Mouse (Mus musculus): ENCODE measurements at regions not wholly inside any gene's neighbourhood (a gene's known extent, or its start where the extent isn't known, plus 50 kb on each side); places are given as distances from the start of the nearest gene placed in this dataset.

DNA sequence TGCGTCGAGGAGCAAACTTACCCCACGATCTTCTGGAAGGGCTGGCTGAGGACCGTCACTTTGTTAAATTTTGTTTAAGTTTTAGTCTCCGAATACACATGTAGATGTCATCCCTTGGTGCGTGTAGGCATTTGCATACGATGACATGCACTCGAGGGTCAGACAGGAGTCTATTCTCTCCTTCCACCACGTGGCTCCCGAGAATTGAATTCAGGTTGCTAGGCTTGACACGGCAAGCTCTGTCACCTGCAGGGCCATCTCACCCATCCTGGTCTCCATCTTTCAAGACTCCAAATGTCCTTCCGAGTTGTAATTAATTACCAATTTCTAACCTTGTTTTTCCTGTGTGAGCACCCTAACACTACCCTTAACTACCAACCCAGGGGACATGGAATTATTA, 52.7 kb upstream of the Ppara start:
- Histone ChIP-seq H3K27me3 (ENCODE audit: control insufficient read depth, insufficient read depth, low read length) (no peaks in the 10 kb centered on the region), H3K36me3 (ENCODE audit: control insufficient read depth, insufficient read depth, low read length) (peaks cover 25% of the 10 kb centered on the region), H3K9ac (replicated peaks; ENCODE audit: low read length) (no peak overlapping the region), H3K9me3 (ENCODE audit: control insufficient read depth, low read length) (no peaks in the 10 kb centered on the region), H3K4me2 (ENCODE audit: low read length) (0 out of 2 replicates have a peak overlapping the region, but pooled peaks have one; percentile 80), H3K4me3 (replicated peaks; ENCODE audit: low read depth, low read length) (no peak overlapping the region), H3K4me1 (ENCODE audit: control insufficient read depth, insufficient read depth, low read length) (peaks cover 24% of the 10 kb centered on the region), H3K27ac (replicated peaks; ENCODE audit: low read depth, low read length) (no peak overlapping the region)
- DNase-seq, result no peak
- 76% methylated on average over 12 of the region's 12 CpGs for WGBS
- ATAC-seq (ENCODE audit: low FRiP score, low TSS enrichment), result no peak

DNA sequence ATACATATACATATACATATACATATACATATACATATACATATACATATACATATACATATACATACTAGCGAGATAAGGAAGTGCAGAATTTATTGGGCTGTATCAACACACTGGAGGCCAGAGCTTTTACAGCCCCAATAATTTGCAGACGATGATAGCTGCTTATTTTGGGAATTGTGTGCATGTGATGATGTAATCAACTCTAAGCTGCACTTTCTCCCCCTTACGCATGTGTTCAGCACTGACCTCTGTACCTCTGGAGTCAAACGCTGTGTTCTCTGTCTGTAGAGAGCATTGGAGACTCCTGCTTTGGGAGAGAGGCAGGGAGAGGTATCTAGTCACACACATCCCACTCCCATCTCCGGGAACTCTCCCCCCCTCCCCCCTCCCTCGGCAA, 52.0 kb upstream of the Ppara start:
- no peak for ATAC-seq (ENCODE audit: low FRiP score, low TSS enrichment)
- Histone ChIP-seq H3K9me3 (ENCODE audit: control insufficient read depth, low read length) (no peaks in the 10 kb centered on the region), H3K36me3 (ENCODE audit: control insufficient read depth, insufficient read depth, low read length) (peaks cover 25% of the 10 kb centered on the region), H3K4me3 (replicated peaks; ENCODE audit: low read depth, low read length) (no peak overlapping the region), H3K27me3 (ENCODE audit: control insufficient read depth, insufficient read depth, low read length) (no peaks in the 10 kb centered on the region), H3K9ac (replicated peaks; ENCODE audit: low read length) (no peak overlapping the region), H3K4me2 (ENCODE audit: low read length) (peak overlapping the region; percentile 6; the same call in 1 of the 2 replicates), H3K27ac (replicated peaks; ENCODE audit: low read depth, low read length) (no peak overlapping the region), H3K4me1 (ENCODE audit: control insufficient read depth, insufficient read depth, low read length) (peaks cover 24% of the 10 kb centered on the region)
- DNase-seq, result no peak
- 80% methylated on average over 6 of the region's 6 CpGs for WGBS

DNA sequence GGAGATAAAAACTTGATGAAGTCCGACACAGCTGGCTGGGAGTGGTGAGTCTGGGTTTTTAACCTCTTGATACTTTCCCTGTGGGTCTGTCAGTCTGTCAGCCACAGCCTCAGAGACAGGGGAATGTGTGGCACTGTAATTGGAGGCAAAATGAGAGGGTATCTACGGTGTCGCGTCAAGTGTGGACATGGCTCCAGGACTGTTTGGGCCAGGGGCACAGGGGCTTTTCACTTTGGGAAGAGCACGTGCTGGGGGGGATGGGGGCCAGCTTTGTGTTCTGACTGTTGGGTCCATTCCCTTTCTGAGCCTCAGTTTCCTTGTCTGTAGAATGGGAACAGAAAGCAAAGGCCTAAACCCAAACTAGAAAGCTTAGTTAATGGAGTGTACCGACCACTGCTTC, 51.5 kb upstream of the Ppara start:
- no peak overlapping the region for H3K4me2 ChIP-seq (ENCODE audit: low read length)
- H3K36me3 ChIP-seq (ENCODE audit: control insufficient read depth, insufficient read depth, low read length), result peaks cover 25% of the 10 kb centered on the region
- H3K27ac ChIP-seq (replicated peaks; ENCODE audit: low read depth, low read length), result no peak overlapping the region

DNA sequence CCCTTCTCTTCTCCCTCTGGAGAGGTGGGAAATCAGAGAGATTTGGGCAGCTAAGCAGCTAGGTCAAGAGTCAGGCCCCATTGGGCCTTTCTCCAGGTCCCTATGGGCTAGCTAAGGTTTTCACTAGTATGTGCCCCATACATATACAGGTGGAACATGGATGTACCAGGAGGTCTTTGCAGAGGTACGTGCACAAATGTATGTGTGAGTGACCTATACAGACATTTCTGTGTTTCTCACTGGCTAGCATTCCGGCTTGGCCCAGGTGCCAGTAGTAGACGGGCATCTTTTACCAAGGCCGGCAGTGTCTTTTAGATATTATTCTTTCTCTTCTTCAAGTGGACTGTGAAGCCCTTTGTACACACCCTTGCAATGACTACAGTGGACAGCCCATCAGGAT, 51.1 kb upstream of the Ppara start:
- Histone ChIP-seq H3K4me3 (replicated peaks; ENCODE audit: low read depth, low read length) (no peak overlapping the region), H3K9ac (replicated peaks; ENCODE audit: low read length) (no peak overlapping the region), H3K36me3 (ENCODE audit: control insufficient read depth, insufficient read depth, low read length) (peaks cover 25% of the 10 kb centered on the region), H3K27ac (replicated peaks; ENCODE audit: low read depth, low read length) (no peak overlapping the region), H3K27me3 (ENCODE audit: control insufficient read depth, insufficient read depth, low read length) (no peaks in the 10 kb centered on the region), H3K9me3 (ENCODE audit: control insufficient read depth, low read length) (no peaks in the 10 kb centered on the region), H3K4me2 (ENCODE audit: low read length) (no peak overlapping the region), H3K4me1 (ENCODE audit: control insufficient read depth, insufficient read depth, low read length) (peaks cover 25% of the 10 kb centered on the region)
- ATAC-seq (ENCODE audit: low FRiP score, low TSS enrichment) (no peak), DNase-seq (no peak)
- 94% methylated on average over 4 of the region's 4 CpGs for WGBS

More for the DNA sequence above, 51.5 kb upstream of the Ppara start:
- H3K27me3 ChIP-seq (ENCODE audit: control insufficient read depth, insufficient read depth, low read length), result no peaks in the 10 kb centered on the region
- WGBS, result 89% methylated on average over 6 of the region's 6 CpGs
- DNase-seq (no peak), ATAC-seq (ENCODE audit: low FRiP score, low TSS enrichment) (no peak)
- no peak overlapping the region for H3K9ac ChIP-seq (replicated peaks; ENCODE audit: low read length)
- peaks cover 25% of the 10 kb centered on the region for H3K4me1 ChIP-seq (ENCODE audit: control insufficient read depth, insufficient read depth, low read length)
- no peak overlapping the region for H3K4me3 ChIP-seq (replicated peaks; ENCODE audit: low read depth, low read length)
- H3K9me3 ChIP-seq (ENCODE audit: control insufficient read depth, low read length), result no peaks in the 10 kb centered on the region

DNA sequence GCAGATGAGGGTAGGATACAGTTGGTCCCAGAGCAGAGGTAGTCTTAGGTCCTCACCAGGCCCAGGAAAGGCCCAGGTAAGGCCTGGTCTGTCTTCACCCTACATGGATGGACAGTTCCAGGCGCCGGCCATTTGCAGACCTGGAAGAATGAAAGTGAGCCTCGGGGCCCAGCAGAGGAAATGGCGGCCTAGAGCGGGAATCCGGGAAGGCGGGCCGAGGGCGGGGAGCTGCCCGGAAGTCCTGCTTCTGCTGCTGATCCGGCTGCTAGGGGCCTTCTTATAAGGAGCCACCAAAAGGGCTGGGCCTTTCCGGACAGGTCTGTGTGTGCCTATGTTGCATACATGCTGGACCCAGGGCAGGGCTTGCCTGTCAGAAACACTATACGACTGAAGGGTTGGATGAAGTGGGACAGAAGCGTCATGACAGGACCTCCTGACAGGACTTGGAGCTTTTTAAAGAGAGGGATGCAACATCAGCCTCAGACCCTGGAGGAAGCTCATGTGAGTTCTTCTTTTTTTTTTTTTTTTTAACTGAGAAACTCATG, 50.5 kb upstream of the Ppara start:
- Histone ChIP-seq H3K4me2 (ENCODE audit: low read length) (no peak overlapping the region), H3K27me3 (ENCODE audit: control insufficient read depth, insufficient read depth, low read length) (no peaks in the 10 kb centered on the region), H3K36me3 (ENCODE audit: control insufficient read depth, insufficient read depth, low read length) (peaks cover 26% of the 10 kb centered on the region), H3K4me3 (replicated peaks; ENCODE audit: low read depth, low read length) (no peak overlapping the region), H3K4me1 (ENCODE audit: control insufficient read depth, insufficient read depth, low read length) (peaks cover 25% of the 10 kb centered on the region), H3K27ac (replicated peaks; ENCODE audit: low read depth, low read length) (no peak overlapping the region), H3K9ac (replicated peaks; ENCODE audit: low read length) (no peak overlapping the region), H3K9me3 (ENCODE audit: control insufficient read depth, low read length) (no peaks in the 10 kb centered on the region)
- ATAC-seq (ENCODE audit: low FRiP score, low TSS enrichment) (no peak), DNase-seq (no peak)
- WGBS, result 85% methylated on average over 14 of the region's 14 CpGs

DNA sequence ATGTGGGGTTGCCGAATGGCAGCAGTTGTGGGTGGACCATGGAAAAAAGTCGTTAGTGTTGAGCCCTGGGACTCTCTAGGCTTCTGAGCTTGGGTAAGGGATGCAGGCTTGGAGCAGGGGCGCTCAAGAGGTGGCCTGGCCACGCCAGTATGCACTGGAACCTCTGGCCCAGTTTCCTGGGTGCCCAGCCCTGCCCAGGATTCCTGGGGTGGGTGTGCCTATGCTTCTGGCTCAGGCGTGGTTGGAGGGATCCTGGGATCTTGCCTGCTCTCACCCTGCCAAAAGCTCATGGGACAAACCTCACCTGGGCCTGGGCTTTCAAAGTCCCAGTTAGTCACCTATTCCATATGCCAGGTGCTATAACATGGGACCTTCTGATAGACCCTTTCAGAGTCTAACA, 49.9 kb upstream of the Ppara start:
- Histone ChIP-seq H3K4me2 (ENCODE audit: low read length) (no peak overlapping the region), H3K27ac (replicated peaks; ENCODE audit: low read depth, low read length) (no peak overlapping the region; the same call in 1 of the 2 replicates), H3K36me3 (ENCODE audit: control insufficient read depth, insufficient read depth, low read length) (peaks cover 32% of the 10 kb centered on the region), H3K9me3 (ENCODE audit: control insufficient read depth, low read length) (no peaks in the 10 kb centered on the region), H3K4me1 (ENCODE audit: control insufficient read depth, insufficient read depth, low read length) (peaks cover 25% of the 10 kb centered on the region), H3K9ac (replicated peaks; ENCODE audit: low read length) (no peak overlapping the region), H3K4me3 (replicated peaks; ENCODE audit: low read depth, low read length) (no peak overlapping the region), H3K27me3 (ENCODE audit: control insufficient read depth, insufficient read depth, low read length) (no peaks in the 10 kb centered on the region)
- ATAC-seq (ENCODE audit: low FRiP score, low TSS enrichment) (no peak), DNase-seq (no peak)
- WGBS, result 62% methylated on average over 5 of the region's 5 CpGs
